Mouse (Mus musculus) neural tube, postnatal 0 days (tissue): ENCODE measurements around the gene Sgcd. TPM values are rescaled to one million over a fixed set of nuclear protein-coding genes. Genes with fewer than 3 reads are reported as not detected.

Experiments used
- polyA plus RNA-seq: library from polyadenylated mRNA; unstranded; fragments of >200 nt; fragmentation: Nextera tagmentation; extraction: Ambion mirVana; gene quantifications from 2 replicates; pipeline ENCODE4 v1.2.1, GENCODE M21; 2015

Gene Sgcd
- 4.9 and 5.8 TPM in 2 replicates for polyA plus RNA-seq

GRCm38 (mm10) chr11:47988697-47989533, at the start of gene Sgcd:
TSS of gene Sgcd (minus strand) at chr11:47988969.

